Mouse (Mus musculus) T-cell, adult 66 days (primary cell): ENCODE data around the gene Olfr1371. TPM values are rescaled to one million over a fixed set of nuclear protein-coding genes. Genes with fewer than 3 reads are reported as not detected.

Experiments used
- total RNA-seq, 2 experiments: library from RNA; stranded (reverse); gene quantifications; 3 replicates in 1 of 2; 4 replicates in 1 of 2; pipeline ENCODE4 v1.2.4; 2023

The Olfr1371 gene
- total RNA-seq = 1 to 10 TPM in 1 of 2 experiments, not detected in 1; 1.1 TPM

GRCm38 (mm10) chr11:52213887-52214286, at the start of gene Olfr1371:
TSS of gene Olfr1371 (minus strand) at chr11:52213987.

GRCm38 (mm10) chr11:52231606-52232541, 18.1 kb upstream of the Olfr1371 start, which contains the start of gene Skp1a:
TSS of gene Skp1a (plus strand) at chr11:52231995.

Other genes starting within 250 kb of the Olfr1371 start
- gene Cdkn2aipnl, start 246.3 kb downstream of the Olfr1371 start, total RNA-seq = 10 to 100 TPM; 52.7 to 53.4 TPM
- gene Ube2b, start 213.2 kb downstream of the Olfr1371 start, total RNA-seq = 100 to 1,000 TPM; 173 to 209 TPM
- 1 to 10 TPM; 3.2 to 4.7 TPM for gene Cdkl3, start 209.8 kb downstream of the Olfr1371 start, total RNA-seq
- gene Ppp2ca, start 115.3 kb downstream of the Olfr1371 start, total RNA-seq = 100 to 1,000 TPM; 114 to 124 TPM
- gene Olfr1373, start 68.5 kb downstream of the Olfr1371 start, total RNA-seq = not detected
- 100 to 1,000 TPM; 150 to 180 TPM for gene Skp1a, start 18.0 kb upstream of the Olfr1371 start, total RNA-seq
- gene Tcf7, start 69.0 kb upstream of the Olfr1371 start, total RNA-seq = 1,000 to 10,000 TPM; 1,122 to 1,280 TPM
- gene Vdac1, start 146.9 kb upstream of the Olfr1371 start, total RNA-seq = 10 to 100 TPM; 56.1 to 60.5 TPM
- gene 9530068E07Rik, start 182.4 kb upstream of the Olfr1371 start, total RNA-seq = 10 to 100 TPM; 35.2 to 47.3 TPM